Mouse (Mus musculus) ES-E14 (cell line): Measurements from ENCODE around the gene Zcchc24.

Experiments
- CHD2 ChIP-seq: IDR thresholded peaks from 2 replicates; pipeline ENCODE4 v1.6.1; 2014; ENCODE audit warnings: mild to moderate bottlenecking, low read depth, low read length, inconsistent platforms
- ZC3H11A ChIP-seq: IDR thresholded peaks from 2 replicates; pipeline ENCODE4 v1.6.1; 2012; ENCODE audit warnings: low read depth, mild to moderate bottlenecking, inconsistent platforms, low read length, borderline replicate concordance

- no peak for TF ChIP-seq ZC3H11A
- TF ChIP-seq CHD2 = no peak
These were observed 17.8 kb downstream of the Zcchc24 start for GRCm38 (mm10) chr14:25751067-25751466.
